Mouse (Mus musculus) yolk sac, embryonic 10.5 days (tissue): Measurements from ENCODE around the gene Cbx7.
"Not testable (repeated sequence)": the region's sequence is repeated elsewhere in the genome, so short reads cannot be mapped to it uniquely, and the experiment has no call there.

Experiments
- DNase-seq: peaks from one replicate; pipeline ENCODE4 v3.0.0-alpha.2; 2017; ENCODE audit warnings: low spot score

The Cbx7 gene

GRCm38 (mm10) chr15:79919787-79920186 is 51.1 kb downstream of the Cbx7 start:
- no peak for DNase-seq

- DNase-seq = no peak
Observed at GRCm38 (mm10) chr15:79918485-79918884, 52.4 kb downstream of the Cbx7 start.

DNA sequence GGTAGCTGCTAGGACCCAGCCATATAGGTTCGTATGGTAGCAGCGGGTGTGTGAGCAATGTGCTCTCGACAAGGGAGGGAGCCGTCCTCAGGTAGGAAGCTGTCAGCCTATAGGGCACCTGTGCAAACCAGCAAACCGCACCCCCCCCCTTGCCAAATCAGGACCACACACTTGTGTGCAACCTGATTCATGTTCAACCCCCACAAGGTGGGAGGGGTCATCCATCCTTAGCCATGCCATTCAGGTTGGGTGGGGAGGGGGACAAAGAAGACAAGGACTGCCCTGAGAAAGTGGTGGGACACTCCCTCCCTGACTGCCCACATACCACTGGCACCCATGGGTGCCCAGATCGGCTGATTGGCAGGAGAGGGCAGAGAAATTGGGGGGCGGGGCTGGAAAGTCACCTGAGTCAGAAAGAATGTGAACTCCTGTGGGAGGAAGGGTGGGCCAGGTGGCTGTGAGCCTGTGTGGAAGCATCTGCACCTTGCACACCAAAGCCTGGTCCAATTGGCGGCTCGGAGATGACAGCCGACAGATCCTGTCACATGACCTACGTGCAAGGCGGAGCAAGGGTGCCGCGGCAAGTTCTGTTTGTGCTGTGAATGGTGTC is 53.7 kb downstream of the Cbx7 start:
- DNase-seq = no peak

- DNase-seq = no peak
Observed at GRCm38 (mm10) chr15:79916150-79916549, 54.8 kb downstream of the Cbx7 start.

- DNase-seq = no peak
Observed at GRCm38 (mm10) chr15:79914357-79914756, 56.6 kb downstream of the Cbx7 start.

DNA sequence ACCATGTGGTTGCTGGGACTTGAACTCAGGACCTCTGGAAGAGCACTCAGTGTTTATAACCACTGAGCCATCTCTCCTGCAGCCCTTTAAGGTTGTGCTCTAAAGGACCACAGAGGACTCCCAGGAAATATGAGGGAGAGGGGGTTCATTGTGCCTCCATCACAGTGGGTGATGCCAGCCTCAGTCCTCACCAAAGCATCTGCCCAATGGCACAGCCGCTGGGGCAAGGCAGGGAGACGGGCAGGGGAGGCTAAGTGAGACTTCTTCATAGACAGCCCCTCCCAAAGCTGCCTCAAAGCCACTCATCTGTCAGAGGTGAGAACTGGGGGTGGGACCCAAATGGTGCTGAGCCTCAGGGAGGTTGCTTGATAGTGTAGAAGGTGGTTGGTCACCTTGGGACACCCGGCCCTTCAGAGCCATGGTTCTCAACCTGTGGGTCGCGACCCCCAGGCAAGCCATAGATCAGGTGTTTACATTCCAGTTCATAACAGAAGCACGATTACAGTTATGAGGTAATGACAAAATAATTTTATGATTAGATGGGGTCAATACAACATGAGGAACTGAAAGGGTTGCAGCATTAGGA is 57.1 kb downstream of the Cbx7 start:
- no peak for DNase-seq

DNA sequence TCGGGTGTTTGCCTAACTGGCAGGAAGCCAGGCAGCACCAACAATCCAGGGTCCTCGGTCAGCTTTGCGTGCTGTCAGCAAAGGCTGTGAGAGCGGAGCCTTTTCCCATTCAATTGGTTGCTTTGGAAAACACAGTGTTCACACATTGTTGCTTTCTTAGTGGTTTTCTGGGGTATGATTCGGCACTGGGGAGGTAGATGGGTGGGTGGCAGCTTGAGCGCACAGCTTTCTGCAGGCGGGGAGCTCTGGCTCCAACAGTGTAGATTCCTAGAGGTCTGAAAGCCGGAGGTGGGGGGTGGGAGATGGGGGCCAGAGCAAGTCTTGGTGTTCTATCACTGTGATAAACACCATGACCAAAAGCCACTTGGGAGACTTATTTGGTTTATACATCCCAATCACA is 59.6 kb downstream of the Cbx7 start:
- no peak for DNase-seq

GRCm38 (mm10) chr15:79910812-79911211 is 60.1 kb downstream of the Cbx7 start:
- not testable (repeated sequence) for DNase-seq

DNA sequence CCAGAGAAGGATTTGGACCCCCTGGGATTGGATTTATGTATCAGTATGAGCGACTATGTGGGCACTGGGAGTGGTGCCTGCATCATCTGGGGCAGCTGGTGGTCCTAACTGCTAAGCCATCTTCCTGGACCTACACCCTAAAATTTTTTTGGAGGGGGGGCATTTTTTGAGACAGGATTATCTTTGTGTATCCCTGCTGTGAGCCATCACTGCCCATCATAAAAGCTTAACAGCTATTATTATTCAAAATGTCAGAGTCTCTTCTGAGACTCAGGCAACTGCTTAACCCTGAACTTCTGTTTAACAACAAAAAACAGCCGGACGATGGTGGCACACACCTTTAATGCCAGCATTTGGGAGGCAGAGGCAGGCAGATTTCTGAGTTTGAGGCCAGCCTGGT is 61.9 kb downstream of the Cbx7 start:
- not testable (repeated sequence) for DNase-seq

- DNase-seq = no peak
Observed at GRCm38 (mm10) chr15:79906855-79907254, 64.1 kb downstream of the Cbx7 start.

DNA sequence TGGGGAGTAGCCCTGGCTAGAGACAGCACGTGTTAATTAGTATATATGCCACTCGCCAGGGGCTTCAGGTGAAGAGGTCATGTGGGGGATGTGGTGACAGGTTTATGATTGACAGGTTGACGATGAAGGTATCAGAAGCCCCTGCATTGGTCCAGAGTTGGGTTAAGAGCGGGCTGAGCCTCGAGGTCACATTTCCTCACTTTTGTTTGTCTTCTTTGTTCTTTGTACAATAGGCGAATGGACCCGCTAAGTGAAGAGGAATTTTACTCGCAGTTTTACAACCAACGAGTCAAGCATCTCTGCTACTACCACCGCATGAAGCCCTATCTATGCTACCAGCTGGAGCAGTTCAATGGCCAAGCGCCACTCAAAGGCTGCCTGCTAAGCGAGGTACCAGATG is 65.7 kb downstream of the Cbx7 start:
- DNase-seq = no peak

DNA sequence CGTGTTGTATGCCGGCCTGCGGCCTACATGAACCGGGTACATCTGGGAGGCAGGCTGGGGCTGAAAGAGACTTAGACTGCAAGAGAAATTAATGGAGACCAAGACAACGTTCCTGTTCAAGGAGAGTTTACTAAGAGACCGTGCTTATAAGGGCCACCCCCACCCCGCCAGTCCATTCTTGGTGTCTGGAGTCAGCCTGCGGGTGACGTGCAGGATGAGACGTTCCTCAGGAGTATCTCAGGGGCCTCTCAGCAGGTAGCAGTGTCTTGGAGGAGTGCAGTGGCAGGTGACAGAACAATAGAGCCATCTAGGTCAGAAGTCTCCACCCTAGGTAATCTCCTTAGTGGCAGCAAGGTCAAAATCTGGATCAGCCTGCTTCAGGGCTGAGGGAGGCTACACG is 66.2 kb downstream of the Cbx7 start:
- DNase-seq = not testable (repeated sequence)

GRCm38 (mm10) chr15:79903963-79904362 is 67.0 kb downstream of the Cbx7 start:
- no peak for DNase-seq

- DNase-seq = not testable (repeated sequence)
Observed at GRCm38 (mm10) chr15:79903081-79903480, 67.8 kb downstream of the Cbx7 start.

DNA sequence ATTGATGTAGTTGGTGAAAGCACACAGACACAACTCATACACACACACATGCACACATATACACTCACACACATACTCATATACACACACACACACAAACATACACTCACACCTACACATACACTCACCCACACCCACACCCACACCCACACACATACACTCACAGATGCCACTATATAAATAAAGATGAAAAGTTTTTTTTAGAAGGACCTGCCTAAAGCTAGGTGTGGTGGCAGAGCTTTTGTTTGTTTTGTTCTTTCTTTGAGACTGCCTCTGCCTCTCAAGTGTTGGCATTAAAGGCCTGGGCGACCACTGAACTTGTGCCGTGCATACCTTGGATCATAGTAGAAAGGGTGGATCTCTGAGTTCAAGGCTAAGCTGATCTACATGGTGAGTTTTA is 69.5 kb downstream of the Cbx7 start:
- DNase-seq = no peak

DNA sequence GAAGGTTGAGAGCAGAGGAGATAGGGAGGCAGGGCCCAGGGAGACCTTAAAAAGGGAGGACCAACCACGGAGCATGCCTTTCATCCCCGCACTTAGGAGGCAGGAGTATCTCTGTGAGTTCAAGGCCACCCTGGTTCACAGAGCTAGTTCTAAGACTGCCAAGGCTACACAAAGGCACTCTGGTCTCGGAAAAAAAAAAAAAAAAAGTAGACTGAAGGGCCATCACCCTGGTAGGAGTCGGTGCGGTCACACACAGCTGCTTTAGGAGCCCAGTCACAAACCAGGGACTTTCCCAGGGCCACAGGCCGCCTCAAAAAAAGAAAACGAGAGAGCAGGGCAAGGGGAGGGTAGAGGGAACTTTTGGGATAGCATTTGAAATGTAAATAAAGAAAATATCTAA is 70.2 kb downstream of the Cbx7 start:
- DNase-seq = no peak

GRCm38 (mm10) chr15:79899828-79900510 is 71.0 kb downstream of the Cbx7 start:
- no peak for DNase-seq

DNA sequence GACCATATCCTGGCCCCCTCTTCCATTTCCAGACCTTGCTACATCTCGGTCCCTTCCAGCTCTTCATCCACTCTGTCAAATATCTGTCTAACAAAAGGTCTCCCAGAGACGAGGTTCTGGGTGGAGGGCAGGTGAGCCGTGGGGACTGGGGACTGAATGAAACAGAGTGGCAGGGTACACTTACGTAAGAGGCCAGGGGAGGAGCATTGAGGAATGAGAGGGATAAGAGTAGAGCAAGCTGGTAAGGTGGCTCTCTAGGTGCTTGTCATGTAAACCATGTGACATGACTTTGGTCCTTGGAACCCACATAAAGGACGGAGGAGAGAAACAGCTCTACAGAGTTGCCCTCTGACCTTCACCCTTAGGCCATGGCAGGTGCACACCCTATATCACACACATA is 71.9 kb downstream of the Cbx7 start:
- DNase-seq = no peak

GRCm38 (mm10) chr15:79896080-79896725 is 74.7 kb downstream of the Cbx7 start:
- no peak for DNase-seq

DNA sequence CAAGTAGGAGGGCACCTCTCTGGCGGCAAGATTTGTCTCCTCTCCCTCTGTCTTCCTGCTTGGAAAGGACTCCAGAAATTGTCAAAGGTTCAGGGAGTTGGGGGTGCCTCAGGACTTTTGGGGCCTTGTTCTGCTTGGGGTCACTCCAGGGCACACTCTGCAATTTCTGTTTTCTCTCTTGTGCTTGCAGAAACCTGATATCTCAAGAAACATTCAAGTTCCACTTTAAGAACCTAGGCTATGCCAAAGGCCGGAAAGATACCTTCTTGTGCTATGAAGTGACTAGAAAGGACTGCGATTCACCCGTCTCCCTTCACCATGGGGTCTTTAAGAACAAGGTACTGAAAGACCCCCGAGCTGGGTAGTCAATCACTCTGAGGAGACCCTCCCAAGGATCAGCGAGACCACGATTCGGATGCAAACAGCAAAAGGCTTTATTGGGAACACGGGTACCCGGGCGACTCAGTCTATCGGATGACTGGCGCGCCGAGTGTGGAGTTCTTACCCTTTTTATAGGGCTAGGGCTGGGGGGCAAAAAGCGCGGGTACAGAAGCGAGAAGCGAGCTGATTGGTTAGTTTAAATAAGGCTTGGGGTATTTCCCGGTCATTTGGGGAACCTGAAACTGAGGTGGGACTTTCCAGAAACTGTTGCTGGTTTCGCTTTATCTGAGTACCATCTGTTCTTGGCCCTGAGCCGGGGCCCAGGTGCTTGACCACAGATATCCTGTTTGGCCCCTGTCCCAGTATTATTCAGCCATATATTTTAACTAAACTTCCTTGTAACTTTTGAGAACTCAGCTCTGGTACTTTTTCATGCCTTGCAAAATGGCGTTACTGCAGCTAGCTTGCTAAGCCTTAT is 75.5 kb downstream of the Cbx7 start:
- not testable (repeated sequence) for DNase-seq

DNA sequence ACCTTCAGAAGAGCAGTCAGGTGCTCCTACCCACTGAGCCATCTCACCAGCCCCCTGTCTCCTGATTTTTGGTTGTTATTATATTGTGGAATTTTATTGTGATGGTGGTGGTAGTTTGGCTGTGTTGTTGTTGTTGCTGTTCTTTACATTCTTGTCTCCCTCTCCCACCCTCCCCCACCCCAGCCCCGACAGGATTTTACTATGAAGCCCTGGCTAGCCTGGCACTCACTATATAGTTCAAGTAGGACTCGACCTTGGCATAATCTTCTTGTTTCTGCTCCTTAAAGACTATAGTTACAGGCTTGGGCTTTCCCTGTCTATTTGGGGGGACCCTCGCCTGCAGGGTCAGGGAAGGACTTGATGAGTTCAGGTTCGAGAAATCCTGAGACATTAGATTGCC is 76.6 kb downstream of the Cbx7 start:
- no peak for DNase-seq

DNA sequence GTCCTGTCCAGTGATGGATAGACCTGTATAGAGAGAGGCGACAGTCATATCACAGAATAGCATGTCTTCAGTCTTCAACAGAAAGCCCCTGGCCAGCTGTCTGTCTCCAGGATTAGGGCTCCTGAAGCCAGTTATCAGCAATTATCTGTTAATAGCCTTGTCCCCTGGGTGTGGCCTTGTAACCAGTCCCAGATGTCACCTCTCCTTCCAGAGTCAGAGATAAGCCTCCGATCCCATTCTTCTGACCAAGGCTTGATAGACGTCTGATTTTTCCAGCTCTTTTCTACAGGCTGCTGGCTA is 77.1 kb downstream of the Cbx7 start:
- DNase-seq = no peak
